Mouse (Mus musculus) midbrain, embryonic 15.5 days (tissue): ENCODE measurements around the gene Bpgm. TPM values are rescaled to one million over a fixed set of nuclear protein-coding genes. Genes with fewer than 3 reads are reported as not detected.

Experiments used
- ATAC-seq: fragments of 200-750 bp; cut with Nextera tagmentation; replicated peaks from 2 replicates; pipeline ENCODE4 v1.8.0; 2017; ENCODE audit warnings: moderate TSS enrichment
- H3K27ac ChIP-seq: fragments of 300-500 bp; sonication (generic); 2 replicates; pipeline ENCODE4 v1.5.1; 2015; ENCODE audit warnings: mild to moderate bottlenecking, inconsistent platforms
- H3K27me3 ChIP-seq: fragments of 300-500 bp; sonication (generic); replicated peaks from 2 replicates; pipeline ENCODE4 v1.6.1; 2015; ENCODE audit warnings: inconsistent platforms
- H3K36me3 ChIP-seq: fragments of 300-500 bp; sonication (generic); replicated peaks from 2 replicates; pipeline ENCODE4 v1.6.1; 2015; ENCODE audit warnings: inconsistent platforms
- H3K4me1 ChIP-seq: fragments of 300-500 bp; sonication (generic); 2 replicates; pipeline ENCODE4 v1.6.1; 2015; ENCODE audit warnings: inconsistent platforms
- H3K4me2 ChIP-seq: fragments of 300-500 bp; sonication (generic); 2 replicates; pipeline ENCODE4 v1.6.1; 2015; ENCODE audit warnings: inconsistent platforms, mild to moderate bottlenecking, moderate library complexity
- H3K4me3 ChIP-seq: fragments of 300-500 bp; sonication (generic); 2 replicates; pipeline ENCODE4 v1.5.1; 2015; ENCODE audit warnings: mild to moderate bottlenecking, inconsistent platforms
- H3K9ac ChIP-seq: fragments of 300-500 bp; sonication (generic); 2 replicates; pipeline ENCODE4 v1.6.1; 2015; ENCODE audit warnings: mild to moderate bottlenecking, inconsistent platforms
- H3K9me3 ChIP-seq: fragments of 300-500 bp; sonication (generic); 2 replicates; pipeline ENCODE4 v1.6.1; 2016; ENCODE audit warnings: inconsistent platforms
- WGBS: fragments of 180-500 bp; shearing (Covaris S2); methylation state at CpG from one replicate; pipeline ENCODE4 v1.1.7; 2015; ENCODE audit warnings: mixed read lengths; 5-methylcytosine and 5-hydroxymethylcytosine counted together
- polyA plus RNA-seq: library from polyadenylated mRNA; unstranded; fragments of >200 nt; fragmentation: Nextera tagmentation; extraction: Ambion mirVana; gene quantifications from 2 replicates; pipeline ENCODE4 v1.2.1, GENCODE M21; 2015

The Bpgm gene
- polyA plus RNA-seq, 1 experiment from 2014 or later = 97.1 TPM

DNA sequence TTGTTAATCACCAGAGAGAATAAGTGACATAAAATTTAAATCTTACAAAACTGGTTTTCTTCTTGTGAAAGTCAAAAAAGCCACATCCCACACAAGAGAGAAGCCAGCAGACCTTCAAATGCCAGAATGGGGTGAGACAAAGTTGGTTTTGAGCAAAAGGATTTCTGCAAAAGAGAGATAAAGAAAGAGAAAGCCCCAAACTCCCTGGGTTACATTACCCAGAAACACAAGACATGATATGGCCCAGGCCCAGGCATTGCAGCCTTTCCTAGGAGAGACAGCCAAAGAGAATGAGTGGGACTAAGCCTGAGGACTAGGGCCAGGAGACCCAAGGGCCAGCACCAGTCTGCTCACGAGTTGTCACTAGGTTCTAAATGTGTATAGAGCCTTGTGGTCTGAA is 43.1 kb downstream of the Bpgm start:
- Histone ChIP-seq H3K27ac (no peak overlapping the region), H3K4me3 (no peak overlapping the region), H3K4me2 (no peak overlapping the region), H3K9ac (no peak overlapping the region), H3K4me1 (0 out of 2 replicates have a peak, but pooled peaks cover 2% of the 10 kb centered on the region), H3K9me3 (no peaks in the 10 kb centered on the region), H3K36me3 (no peaks in the 10 kb centered on the region), H3K27me3 (no peaks in the 10 kb centered on the region)
- no peak for ATAC-seq
- 89% methylated on average over 1 of the region's 1 CpGs for WGBS

DNA sequence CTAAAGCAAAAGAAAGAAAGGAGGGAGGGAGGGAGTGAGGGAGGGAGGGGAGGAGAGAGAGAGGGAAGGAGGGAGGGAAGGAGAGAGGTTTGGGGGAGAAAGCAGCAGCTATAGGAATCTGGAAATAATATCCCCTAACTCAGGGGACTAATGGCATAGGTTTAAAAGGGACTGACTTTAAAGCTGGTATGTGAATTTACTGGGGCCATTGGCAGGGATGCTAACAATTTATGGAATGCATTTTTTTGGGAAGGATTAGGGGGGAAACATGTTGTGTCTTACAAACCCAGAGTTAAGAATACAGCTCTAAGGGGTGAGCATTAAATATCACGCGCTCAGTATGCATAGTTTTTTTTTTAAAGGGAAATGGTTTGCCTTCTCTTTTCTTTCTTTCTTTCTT is 44.5 kb downstream of the Bpgm start:
- 86% methylated on average over 2 of the region's 2 CpGs for WGBS
- H3K4me2 ChIP-seq = no peak overlapping the region
- ATAC-seq = no peak

DNA sequence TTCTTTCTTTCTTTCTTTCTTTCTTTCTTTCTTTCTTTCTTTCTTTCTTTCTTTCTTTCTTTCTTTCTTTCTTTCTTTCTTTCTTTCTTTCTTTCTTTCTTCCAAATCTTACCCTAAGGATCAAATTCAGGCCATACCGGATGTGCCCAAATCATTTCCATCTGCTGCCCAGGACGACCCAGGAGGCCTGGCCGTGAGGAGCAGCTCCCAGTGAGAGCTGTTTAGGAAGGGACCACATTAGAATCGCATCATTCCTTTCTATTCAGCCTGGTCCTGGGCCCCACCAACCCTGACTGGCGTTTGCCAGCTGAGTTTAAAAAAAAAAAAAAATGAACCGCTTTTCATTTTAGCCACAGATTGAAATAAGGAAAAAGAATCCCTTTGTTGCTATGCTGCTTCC is 44.9 kb downstream of the Bpgm start:
- ATAC-seq = no peak
- H3K4me3 ChIP-seq = no peak overlapping the region
- no peaks in the 10 kb centered on the region for H3K9me3 ChIP-seq
- H3K27me3 ChIP-seq = no peaks in the 10 kb centered on the region
- no peak overlapping the region for H3K27ac ChIP-seq
- H3K36me3 ChIP-seq = no peaks in the 10 kb centered on the region
- no peak overlapping the region for H3K4me2 ChIP-seq
- WGBS = 29% methylated on average over 6 of the region's 6 CpGs
- H3K4me1 ChIP-seq = no peaks in the 10 kb centered on the region
- H3K9ac ChIP-seq = no peak overlapping the region

More for the DNA sequence above, 44.5 kb downstream of the Bpgm start:
- Histone ChIP-seq H3K9me3 (no peaks in the 10 kb centered on the region), H3K4me1 (no peaks in the 10 kb centered on the region), H3K27me3 (no peaks in the 10 kb centered on the region), H3K4me3 (no peak overlapping the region), H3K9ac (no peak overlapping the region), H3K36me3 (no peaks in the 10 kb centered on the region), H3K27ac (no peak overlapping the region)

DNA sequence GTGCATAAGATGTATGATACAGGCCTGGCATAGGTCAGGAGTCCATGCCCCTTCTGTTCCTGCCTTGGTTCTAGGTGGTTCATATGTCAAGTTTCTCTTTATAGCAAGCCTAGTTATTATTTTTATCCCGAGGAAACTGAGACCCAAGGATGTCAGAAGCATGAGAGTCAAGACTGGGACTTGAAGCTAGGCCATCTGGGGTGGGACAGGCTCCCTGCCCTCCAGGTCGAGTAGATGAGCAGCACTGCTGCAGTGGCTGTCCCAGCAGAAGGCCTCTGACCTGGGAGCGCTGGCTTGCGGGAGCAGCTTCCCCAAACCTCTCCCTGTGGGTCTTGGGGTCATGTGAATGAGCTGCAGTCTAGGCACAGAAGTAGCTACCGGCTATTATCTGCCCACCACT is 47.5 kb downstream of the Bpgm start:
- Histone ChIP-seq H3K9me3 (no peaks in the 10 kb centered on the region), H3K4me1 (no peaks in the 10 kb centered on the region), H3K4me2 (no peak overlapping the region), H3K27me3 (no peaks in the 10 kb centered on the region), H3K27ac (no peak overlapping the region), H3K36me3 (no peaks in the 10 kb centered on the region), H3K4me3 (no peak overlapping the region), H3K9ac (no peak overlapping the region)
- WGBS = 86% methylated on average over 5 of the region's 5 CpGs
- ATAC-seq = no peak

DNA sequence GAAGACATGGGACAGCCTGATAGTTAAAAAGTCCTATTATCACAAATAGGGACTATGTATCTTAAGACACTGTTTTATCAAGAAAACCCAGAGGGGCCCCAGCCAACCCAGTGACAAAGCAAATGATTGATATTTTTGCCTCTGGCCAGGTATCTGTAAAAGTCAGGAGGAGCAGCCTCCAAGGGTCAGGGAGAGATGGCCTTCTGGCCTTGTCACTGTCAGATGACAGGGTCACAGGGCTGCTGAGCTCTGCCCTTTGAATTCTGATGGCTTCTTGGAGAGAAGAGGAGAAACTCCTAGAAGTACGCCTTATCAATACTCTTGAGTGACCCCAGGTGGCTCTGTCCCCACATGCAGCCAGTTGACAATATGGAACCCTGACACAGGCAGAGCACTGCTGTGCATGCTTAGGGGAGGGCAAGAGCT is 49.5 kb downstream of the Bpgm start:
- Histone ChIP-seq H3K4me3 (no peak overlapping the region), H3K27me3 (no peaks in the 10 kb centered on the region), H3K4me1 (no peaks in the 10 kb centered on the region), H3K9ac (no peak overlapping the region), H3K4me2 (no peak overlapping the region), H3K36me3 (no peaks in the 10 kb centered on the region), H3K9me3 (no peaks in the 10 kb centered on the region), H3K27ac (no peak overlapping the region)
- WGBS = 84% methylated on average over 1 of the region's 1 CpGs
- no peak for ATAC-seq

DNA sequence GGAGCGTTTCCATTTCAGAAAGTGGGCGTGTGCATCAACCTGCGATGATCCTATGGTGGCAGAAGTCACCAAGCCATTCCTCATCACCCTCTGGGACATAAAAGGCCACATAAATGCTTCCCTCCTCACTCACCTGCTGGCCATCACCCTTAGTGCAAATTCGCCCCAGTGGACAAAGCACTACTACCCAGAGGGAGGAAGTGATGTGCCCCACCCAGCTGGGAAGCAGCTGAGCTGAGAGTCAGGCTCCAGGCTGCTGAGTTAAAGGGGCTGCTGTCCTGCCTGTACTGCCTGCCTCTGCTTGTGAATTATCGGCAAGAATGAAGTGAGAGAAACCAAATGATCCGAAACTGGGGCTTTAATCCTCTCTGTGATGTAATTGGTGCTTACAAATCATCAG is 49.9 kb downstream of the Bpgm start:
- ATAC-seq = no peak
- H3K4me3 ChIP-seq = no peak overlapping the region
- no peak overlapping the region for H3K9ac ChIP-seq
- H3K27ac ChIP-seq = no peak overlapping the region
- H3K36me3 ChIP-seq = no peaks in the 10 kb centered on the region
- 80% methylated on average over 6 of the region's 6 CpGs for WGBS
- H3K27me3 ChIP-seq = no peaks in the 10 kb centered on the region
- H3K4me1 ChIP-seq = no peaks in the 10 kb centered on the region
- H3K9me3 ChIP-seq = no peaks in the 10 kb centered on the region
- H3K4me2 ChIP-seq = no peak overlapping the region

DNA sequence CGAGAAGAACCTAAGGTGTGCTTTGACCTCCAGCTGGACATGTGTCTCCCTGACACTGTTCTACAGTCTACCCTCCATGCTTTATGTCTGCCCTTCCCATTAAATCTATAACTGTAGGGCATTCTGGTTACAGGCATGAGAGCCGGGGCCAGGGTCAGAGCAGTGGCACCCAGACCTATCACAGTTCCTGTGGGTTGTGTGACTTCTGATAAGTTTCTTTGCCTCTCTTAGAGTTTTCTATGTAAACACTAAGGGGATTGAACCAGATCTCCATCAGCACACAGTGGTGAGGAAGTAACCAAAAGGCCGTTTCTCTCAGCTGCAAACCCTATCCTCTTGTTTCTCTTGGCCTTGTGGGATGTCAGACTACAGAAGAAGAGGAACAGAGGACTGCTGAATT is 50.4 kb downstream of the Bpgm start:
- Histone ChIP-seq H3K9ac (no peak overlapping the region), H3K4me2 (no peak overlapping the region), H3K27me3 (no peaks in the 10 kb centered on the region), H3K27ac (no peak overlapping the region), H3K4me3 (no peak overlapping the region), H3K4me1 (no peaks in the 10 kb centered on the region), H3K36me3 (no peaks in the 10 kb centered on the region), H3K9me3 (no peaks in the 10 kb centered on the region)
- no peak for ATAC-seq
- WGBS = 93% methylated on average over 3 of the region's 3 CpGs

DNA sequence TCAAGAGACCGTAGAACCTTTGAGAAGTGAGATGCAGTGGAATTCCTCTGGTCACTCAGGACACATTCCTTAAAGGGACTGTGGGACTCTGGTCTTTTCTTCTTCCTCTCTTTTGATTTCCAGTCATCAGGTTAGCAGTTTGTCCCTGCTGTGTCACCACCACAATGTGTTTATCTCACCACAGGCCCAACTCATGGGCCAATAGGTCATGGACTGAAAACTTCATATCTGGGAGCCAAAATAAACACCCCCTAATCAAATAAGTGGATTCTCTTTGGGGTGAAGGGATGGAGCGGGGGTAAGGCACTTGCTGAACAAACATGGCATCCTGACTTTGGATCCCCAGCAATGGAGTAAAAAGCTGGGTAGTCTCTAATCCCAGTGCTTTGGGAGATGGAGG is 52.1 kb downstream of the Bpgm start:
- H3K4me1 ChIP-seq = no peaks in the 10 kb centered on the region
- no peak for ATAC-seq
- no peaks in the 10 kb centered on the region for H3K9me3 ChIP-seq
- WGBS = 87% methylated on average over 2 of the region's 2 CpGs
- no peaks in the 10 kb centered on the region for H3K36me3 ChIP-seq
- H3K27ac ChIP-seq = no peak overlapping the region
- H3K4me2 ChIP-seq = no peak overlapping the region
- H3K27me3 ChIP-seq = no peaks in the 10 kb centered on the region
- H3K4me3 ChIP-seq = no peak overlapping the region
- H3K9ac ChIP-seq = no peak overlapping the region

DNA sequence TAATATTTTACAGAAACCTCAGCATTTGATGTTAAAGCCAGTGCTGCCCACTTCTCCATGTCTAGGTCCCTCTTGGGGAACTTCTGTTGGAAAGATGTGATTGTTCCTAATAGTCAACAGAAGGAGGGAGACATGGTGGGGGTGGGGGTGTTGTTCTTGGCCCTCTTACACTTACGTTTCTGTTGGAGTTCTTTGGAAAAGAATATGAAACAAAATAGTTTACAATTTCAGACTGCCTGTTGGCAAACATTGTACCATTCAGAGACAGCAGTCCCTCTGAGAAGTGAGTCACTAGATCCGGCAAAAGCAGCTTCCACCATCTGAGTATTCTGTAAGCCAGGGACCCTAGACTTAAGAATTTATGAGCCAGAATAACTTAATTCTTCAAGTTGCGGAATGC is 54.0 kb downstream of the Bpgm start:
- ATAC-seq = no peak
- H3K4me1 ChIP-seq = no peaks in the 10 kb centered on the region
- H3K27me3 ChIP-seq = no peaks in the 10 kb centered on the region
- H3K9ac ChIP-seq = no peak overlapping the region
- H3K4me2 ChIP-seq = no peak overlapping the region
- H3K27ac ChIP-seq = no peak overlapping the region
- no peaks in the 10 kb centered on the region for H3K36me3 ChIP-seq
- no peak overlapping the region for H3K4me3 ChIP-seq
- H3K9me3 ChIP-seq = no peaks in the 10 kb centered on the region
- 83% methylated on average over 3 of the region's 3 CpGs for WGBS

DNA sequence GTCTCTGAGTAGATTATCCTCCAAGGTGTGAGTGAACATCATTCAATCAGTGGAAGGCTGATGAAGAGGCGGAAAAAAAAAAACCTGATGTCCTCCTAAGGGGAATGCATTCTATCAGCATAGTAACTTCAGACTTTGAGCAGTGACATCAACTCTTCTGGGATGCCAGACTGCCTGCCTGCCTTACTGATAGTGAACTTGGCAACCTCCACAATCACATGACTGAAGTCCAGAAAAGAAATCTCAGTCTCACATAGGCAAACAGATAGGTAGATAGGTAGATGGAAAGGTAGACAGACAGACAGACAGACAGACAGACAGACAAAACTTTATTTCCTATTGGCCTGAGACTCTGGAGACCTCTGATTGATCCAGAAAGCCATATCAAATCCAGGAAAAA is 57.0 kb downstream of the Bpgm start:
- 92% methylated on average over 1 of the region's 1 CpGs for WGBS
- Histone ChIP-seq H3K27ac (no peak overlapping the region), H3K9ac (no peak overlapping the region), H3K4me3 (no peak overlapping the region), H3K9me3 (no peaks in the 10 kb centered on the region), H3K4me2 (no peak overlapping the region), H3K27me3 (no peaks in the 10 kb centered on the region), H3K4me1 (no peaks in the 10 kb centered on the region), H3K36me3 (no peaks in the 10 kb centered on the region)
- no peak for ATAC-seq

DNA sequence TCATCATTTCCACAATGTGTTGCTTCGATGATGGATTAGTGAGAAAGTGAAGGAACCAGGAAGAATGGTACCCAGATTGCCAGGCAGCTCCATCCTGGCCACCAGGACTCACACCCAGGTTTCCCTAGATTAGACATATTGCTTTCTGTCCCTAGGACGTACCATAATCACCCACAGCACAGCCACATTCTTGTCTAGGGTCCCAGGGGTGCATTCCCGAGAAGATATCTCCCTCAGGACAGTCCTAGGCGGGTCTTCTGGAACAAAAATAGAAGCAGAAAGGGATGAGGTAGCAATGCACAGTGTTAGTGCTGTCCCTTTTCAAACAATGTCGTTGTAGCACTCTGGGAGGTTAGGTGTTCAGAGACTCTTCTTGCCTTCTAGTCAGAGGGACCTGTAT is 57.9 kb downstream of the Bpgm start:
- Histone ChIP-seq H3K9ac (no peak overlapping the region), H3K27ac (no peak overlapping the region), H3K4me1 (no peaks in the 10 kb centered on the region), H3K27me3 (no peaks in the 10 kb centered on the region), H3K36me3 (no peaks in the 10 kb centered on the region), H3K9me3 (no peaks in the 10 kb centered on the region), H3K4me2 (no peak overlapping the region), H3K4me3 (no peak overlapping the region)
- WGBS = 76% methylated on average over 5 of the region's 5 CpGs
- ATAC-seq = no peak

DNA sequence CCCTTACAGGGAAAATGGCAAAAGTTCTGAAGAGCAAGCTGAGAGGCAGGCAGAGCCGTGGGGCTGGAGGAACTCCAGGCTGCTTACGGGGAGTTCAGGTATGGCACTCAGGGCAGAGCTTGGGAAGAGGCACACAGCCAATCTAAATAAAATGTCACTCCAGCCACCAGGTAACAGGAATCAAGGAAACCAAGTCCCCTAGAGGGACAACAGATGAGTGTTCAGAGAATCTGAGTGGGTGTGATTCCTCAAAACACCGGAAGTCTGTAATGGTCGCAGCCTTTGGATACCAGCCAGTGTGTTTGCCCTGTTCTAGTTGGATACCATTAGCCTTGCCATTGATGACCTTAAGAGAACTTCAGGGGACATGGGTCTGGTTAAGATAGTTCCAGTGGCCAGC is 66.9 kb downstream of the Bpgm start:
- no peak overlapping the region for H3K9ac ChIP-seq
- no peaks in the 10 kb centered on the region for H3K27me3 ChIP-seq
- H3K4me1 ChIP-seq = peaks cover 8% of the 10 kb centered on the region
- H3K4me2 ChIP-seq = no peak overlapping the region
- no peaks in the 10 kb centered on the region for H3K36me3 ChIP-seq
- H3K9me3 ChIP-seq = no peaks in the 10 kb centered on the region
- H3K4me3 ChIP-seq = no peak overlapping the region
- ATAC-seq = no peak
- WGBS = 90% methylated on average over 4 of the region's 4 CpGs
- H3K27ac ChIP-seq = no peak overlapping the region

DNA sequence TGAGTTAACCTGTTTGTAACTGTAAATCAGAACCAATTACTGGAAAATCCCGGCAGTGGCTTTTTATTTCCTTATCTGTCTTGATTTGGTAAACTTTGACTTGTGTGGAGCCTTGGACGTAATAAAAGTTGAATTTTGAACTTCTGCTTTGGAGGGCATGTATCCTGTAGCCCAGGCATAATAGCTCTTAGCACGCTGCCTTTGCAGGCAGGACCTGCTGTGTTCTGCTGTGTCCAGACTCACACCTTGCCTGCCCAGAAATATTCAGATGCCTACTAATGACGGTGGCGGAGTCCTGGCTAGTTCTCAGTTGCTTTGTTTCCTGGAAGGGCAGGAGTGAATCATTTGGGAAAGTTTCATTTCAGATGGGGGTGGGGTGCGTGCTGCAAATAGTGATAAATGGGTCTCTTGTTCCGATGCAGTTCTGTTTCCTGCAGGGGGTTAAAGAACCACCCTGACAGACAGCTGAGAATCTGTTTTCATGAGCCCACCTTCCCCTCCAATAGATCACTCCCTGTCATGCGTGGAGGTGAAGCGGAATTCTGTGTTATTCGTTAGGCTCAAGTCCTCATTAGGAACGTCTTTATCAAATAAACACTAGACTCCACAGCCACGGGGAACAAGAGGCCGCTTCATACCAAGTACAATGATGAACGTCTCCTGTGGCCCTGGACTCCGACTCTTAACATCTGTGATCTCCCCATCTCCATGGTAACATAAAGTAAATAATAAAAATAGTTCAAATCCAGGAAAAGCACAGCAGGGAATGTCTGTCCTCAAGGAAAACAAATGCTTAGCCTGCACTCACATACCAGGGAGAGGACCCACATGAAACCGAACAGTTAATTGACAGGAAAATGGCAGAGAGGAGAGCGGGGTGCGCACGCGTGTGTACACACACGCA is 67.5 kb downstream of the Bpgm start:
- Histone ChIP-seq H3K27ac (no peak overlapping the region), H3K27me3 (no peaks in the 10 kb centered on the region), H3K4me3 (no peak overlapping the region), H3K9me3 (no peaks in the 10 kb centered on the region), H3K9ac (no peak overlapping the region), H3K4me2 (no peak overlapping the region), H3K36me3 (no peaks in the 10 kb centered on the region), H3K4me1 (peaks cover 8% of the 10 kb centered on the region)
- 56% methylated on average over 21 of the region's 21 CpGs for WGBS
- ATAC-seq = peak; percentile 63; the same call in 1 of the 2 replicates
